Mouse (Mus musculus): ENCODE results near the gene Cbx5.

DNA sequence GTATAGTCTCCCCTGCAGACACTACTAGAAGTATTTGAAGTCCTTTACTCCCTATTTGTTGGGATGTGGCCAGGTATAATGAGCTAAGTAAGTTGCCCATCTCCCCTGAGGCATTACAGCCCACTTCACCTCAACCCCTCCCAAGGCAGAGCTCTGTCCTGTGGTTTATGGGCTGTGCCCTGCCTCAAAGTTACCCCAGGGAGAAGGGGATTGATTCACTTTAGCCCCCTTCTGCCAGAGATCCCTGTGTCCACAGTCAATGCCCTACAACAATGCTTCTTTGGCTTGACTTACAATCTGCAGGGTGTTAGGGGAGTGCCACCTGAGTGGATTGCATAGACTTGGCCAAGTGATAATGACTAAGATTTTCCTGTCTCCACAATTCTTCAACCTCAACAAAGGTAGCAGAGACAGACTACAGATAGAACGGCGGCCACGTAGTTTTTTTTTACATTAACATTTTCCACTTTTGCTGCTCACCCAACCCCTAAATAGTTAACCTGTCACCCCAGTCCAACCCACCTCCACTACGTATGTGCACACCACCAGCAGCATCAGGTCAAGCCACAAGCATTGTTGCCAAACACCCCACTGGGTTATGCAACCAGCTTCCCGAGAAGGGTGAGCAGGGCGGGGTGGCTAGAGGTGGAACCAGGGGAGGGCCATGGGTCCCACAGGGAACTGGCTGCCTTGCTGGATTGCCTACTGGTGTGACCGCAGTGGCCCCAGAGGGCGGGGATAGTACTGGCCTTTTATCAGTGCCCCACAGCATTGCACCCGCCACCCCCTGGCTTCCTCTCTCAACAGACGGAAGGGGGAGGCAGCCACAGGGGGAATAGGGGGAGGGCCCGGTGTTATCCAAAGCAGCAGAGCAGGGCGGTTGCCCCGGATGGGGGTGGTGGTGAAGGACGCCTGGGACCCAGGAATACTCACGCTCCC lies 18.4 kb upstream of the Cbx5 start, which contains the start of gene Nfe2:
- TF ChIP-seq POLR2A (IDR thresholded peaks at IDR 0.05; ENCODE audit: insufficient read depth, low read depth, low read length) (no peak), CTCF (IDR thresholded peaks at IDR 0.05; ENCODE audit: insufficient read depth, low read depth, low read length) (no peak)

Measured in olfactory bulb, adult 2 months (tissue).